Mouse (Mus musculus) kidney, adult 2 months (tissue): ENCODE measurements around the gene Ntpcr. TPM values are rescaled to one million over a fixed set of nuclear protein-coding genes. Genes with fewer than 3 reads are reported as not detected.

Source experiments
- DNase-seq: peaks from one replicate; pipeline ENCODE4 v3.0.0; 2021
- H3K27ac ChIP-seq: fragments of 200-500 bp; 2 replicates; pipeline ENCODE4 v1.5.1; 2012; ENCODE audit warnings: low read depth, low read length, control low read depth, inconsistent platforms; ENCODE audit not compliant: insufficient read depth
- H3K27me3 ChIP-seq: fragments of 200-500 bp; replicated peaks from 2 replicates; pipeline ENCODE4 v1.6.1; 2012; ENCODE audit warnings: mild to moderate bottlenecking, moderate library complexity, low read length, inconsistent platforms; ENCODE audit not compliant: control insufficient read depth, insufficient read depth
- H3K36me3 ChIP-seq: fragments of 200-500 bp; 2 replicates; pipeline ENCODE4 v1.6.1; 2012; ENCODE audit warnings: mild to moderate bottlenecking, moderate library complexity, low read length, inconsistent platforms; ENCODE audit not compliant: control insufficient read depth, insufficient read depth
- H3K4me1 ChIP-seq: fragments of 200-500 bp; 2 replicates; pipeline ENCODE4 v1.6.1; 2011; ENCODE audit warnings: low read length; ENCODE audit not compliant: control insufficient read depth, insufficient read depth
- H3K4me3 ChIP-seq: fragments of 200-500 bp; 2 replicates; pipeline ENCODE4 v1.5.1; 2011; ENCODE audit warnings: mild to moderate bottlenecking, low read depth, low read length, control low read depth; ENCODE audit not compliant: insufficient read depth
- CTCF ChIP-seq: fragments of 200-500 bp; conservative IDR thresholded peaks from 2 replicates; pipeline ENCODE4 v1.5.1; 2011; ENCODE audit warnings: low read depth, mild to moderate bottlenecking, control low read depth, low read length, moderate library complexity, mixed read lengths; ENCODE audit not compliant: insufficient read depth, insufficient read length
- POLR2A ChIP-seq: fragments of 200-500 bp; IDR thresholded peaks from one replicate; pipeline ENCODE4 v1.6.1; 2011; ENCODE audit warnings: low read depth, low read length, control low read depth
- WGBS: fragments of 180-500 bp; shearing (Covaris S2); methylation state at CpG from one replicate; pipeline ENCODE4 v1.1.7; 2018; 5-methylcytosine and 5-hydroxymethylcytosine counted together
- polyA plus RNA-seq: library from polyadenylated mRNA; depleted of rRNA; stranded (reverse); fragments of >200 nt; gene quantifications from 2 replicates; pipeline ENCODE4 v1.2.3, GENCODE M21; 2012

The Ntpcr gene
- polyA plus RNA-seq, 1 experiment, result 27.6 TPM

DNA sequence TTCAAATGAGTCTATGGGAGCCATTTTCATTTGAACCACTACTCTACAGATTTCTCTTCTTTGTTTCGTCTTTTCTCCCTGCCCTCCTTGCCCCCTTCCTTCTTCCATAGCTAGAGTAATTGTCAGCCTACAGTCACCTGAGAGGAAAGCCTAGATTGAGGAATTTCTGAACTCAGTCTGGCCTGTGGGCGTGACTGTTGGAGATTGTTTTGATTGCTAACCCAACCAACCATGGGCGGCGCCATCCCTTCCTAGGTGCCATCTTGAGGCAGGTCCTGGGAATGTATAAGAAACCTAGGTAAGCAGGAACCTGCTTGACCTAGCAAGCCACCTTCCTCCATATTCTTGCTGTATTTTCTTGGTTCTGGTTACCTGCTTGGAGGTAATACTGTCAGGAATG lies 3.6 kb upstream of the Ntpcr start:
- no peak for DNase-seq
- no peaks in the 10 kb centered on the region for H3K36me3 ChIP-seq
- 89% methylated on average over 4 of the region's 4 CpGs for WGBS
- H3K4me1 ChIP-seq, result no peaks in the 10 kb centered on the region
- no peak overlapping the region for H3K27ac ChIP-seq
- no peak for TF ChIP-seq POLR2A
- TF ChIP-seq CTCF, result no peak
- no peak overlapping the region for H3K4me3 ChIP-seq
- H3K27me3 ChIP-seq, result no peaks in the 10 kb centered on the region

DNA sequence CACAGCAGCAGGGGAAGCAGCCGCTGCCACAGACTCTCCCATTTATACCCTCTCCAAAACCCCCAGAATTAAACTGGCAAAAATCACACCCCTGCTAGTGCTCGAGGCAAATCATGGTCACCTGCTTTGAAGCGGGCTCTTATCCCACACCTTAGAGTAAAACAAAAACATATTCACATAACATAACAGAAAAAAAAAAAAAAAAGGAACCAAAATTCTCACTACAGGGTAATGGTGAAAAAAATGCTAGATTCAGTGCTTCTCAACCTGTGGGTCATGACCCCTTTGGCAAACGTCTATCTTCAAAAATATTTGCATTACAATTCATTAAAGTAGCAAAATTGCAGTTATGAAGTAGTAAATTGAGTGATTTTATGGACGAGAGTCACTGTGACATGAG lies 2.8 kb upstream of the Ntpcr start:
- TF ChIP-seq POLR2A (no peak), CTCF (no peak)
- 77% methylated on average over 5 of the region's 5 CpGs for WGBS

DNA sequence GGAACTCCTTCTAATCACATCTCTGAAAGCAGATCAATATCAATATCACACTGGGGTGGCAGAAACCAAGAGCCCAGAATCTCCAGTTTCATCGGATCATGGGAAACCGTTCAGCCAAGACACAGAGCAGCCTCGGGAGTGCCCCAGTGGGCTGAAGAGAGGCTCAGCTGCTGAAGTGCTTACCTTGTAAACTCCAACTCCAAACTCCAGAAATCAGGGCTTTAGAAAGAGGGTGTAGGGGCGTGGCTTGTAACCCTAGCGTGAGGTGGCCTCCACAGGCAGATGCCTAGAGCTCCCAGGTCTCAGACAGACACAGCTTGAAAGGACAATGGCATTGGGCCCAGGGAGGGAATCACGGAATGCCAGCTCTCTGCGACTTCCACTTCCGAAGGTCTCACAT lies 2.0 kb upstream of the Ntpcr start:
- no peak overlapping the region for H3K4me3 ChIP-seq
- 62% methylated on average over 8 of the region's 8 CpGs for WGBS
- TF ChIP-seq CTCF (no peak), POLR2A (no peak)
- DNase-seq, result no peak
- no peak overlapping the region for H3K27ac ChIP-seq
- no peaks in the 10 kb centered on the region for H3K27me3 ChIP-seq
- H3K4me1 ChIP-seq, result no peaks in the 10 kb centered on the region
- H3K36me3 ChIP-seq, result no peaks in the 10 kb centered on the region

More for the DNA sequence above, 2.8 kb upstream of the Ntpcr start:
- no peak for DNase-seq
- Histone ChIP-seq H3K27me3 (no peaks in the 10 kb centered on the region), H3K36me3 (no peaks in the 10 kb centered on the region), H3K27ac (no peak overlapping the region), H3K4me1 (no peaks in the 10 kb centered on the region), H3K4me3 (no peak overlapping the region)

DNA sequence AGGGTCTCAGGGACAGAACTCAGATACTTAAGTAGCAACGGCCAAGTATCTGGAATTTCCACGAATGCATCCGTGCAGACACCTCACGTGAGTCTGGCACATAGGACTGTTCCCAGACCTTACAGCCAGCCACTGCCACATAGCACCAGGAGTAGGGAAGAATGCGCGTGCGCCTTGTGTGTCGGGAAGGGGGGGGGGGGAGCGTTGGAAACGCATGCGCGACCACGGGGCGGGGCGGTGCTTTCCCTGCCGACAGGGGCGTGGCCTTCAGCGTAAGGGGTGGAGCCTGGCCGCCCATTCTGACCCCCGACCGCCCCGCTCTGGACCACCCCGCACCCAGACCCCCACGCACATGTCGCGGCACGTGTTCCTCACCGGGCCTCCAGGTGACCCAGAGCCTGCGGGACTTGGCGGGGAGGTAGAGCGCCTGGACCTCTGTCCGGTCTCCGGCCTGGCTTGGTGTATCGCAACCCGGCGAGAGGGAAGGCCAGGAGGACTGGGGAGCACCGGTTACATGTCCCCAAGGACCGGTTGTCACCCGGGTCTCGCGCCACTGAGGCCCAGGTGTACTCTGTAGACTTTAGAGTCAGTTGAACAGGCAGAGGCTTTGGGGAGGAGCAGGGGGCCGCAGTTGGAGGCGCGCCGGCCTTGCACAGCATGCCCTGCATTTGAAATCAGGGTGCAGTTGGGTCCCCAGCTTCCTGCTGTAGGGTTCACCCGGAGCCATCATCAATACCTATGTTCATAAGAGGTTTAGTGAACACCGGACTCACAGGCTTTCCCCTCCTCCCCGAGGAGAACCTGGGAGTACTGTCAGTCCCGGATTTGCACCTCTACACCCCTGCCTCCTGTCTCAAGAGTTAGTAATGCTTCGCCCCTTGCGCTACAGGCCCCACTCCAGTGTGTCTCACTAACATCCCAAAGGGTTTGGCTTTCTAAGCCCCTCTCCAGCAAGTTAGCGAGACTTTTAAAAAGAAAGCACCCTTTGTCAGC lies 4.5 kb downstream of the Ntpcr start:
- no peak for TF ChIP-seq POLR2A
- no peak for TF ChIP-seq CTCF
- H3K27me3 ChIP-seq, result no peaks in the 10 kb centered on the region
- H3K36me3 ChIP-seq, result no peaks in the 10 kb centered on the region
- H3K4me1 ChIP-seq, result 0 out of 2 replicates have a peak, but pooled peaks cover 3% of the 10 kb centered on the region
- H3K27ac ChIP-seq, result peak overlapping the region; percentile 34; the same call in 1 of the 2 replicates
- peak; percentile 90 for DNase-seq
- peak overlapping the region; percentile 83 for H3K4me3 ChIP-seq
- WGBS, result 6% methylated on average over 52 of the region's 52 CpGs

DNA sequence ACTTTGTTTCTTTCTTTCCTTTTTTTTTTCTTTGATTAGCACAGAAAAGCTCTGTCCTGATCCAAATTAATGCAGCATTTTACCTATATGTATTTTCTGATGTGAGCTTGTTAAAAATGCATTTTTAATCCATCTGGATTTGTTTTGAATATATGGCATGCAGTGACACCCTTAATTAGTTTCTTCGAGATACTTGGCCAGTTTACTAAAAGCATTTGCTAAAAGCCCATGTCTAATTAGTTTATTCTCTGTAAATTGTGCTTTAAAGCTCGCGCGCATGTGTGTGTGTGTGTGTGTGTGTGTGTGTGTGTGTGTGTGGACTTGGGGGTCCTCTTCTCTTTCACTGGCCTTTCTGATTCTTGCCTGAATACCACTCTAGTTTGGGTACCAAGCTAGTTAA lies 9.2 kb downstream of the Ntpcr start:
- H3K27ac ChIP-seq, result no peak overlapping the region
- no peaks in the 10 kb centered on the region for H3K27me3 ChIP-seq
- WGBS, result 94% methylated on average over 4 of the region's 4 CpGs
- DNase-seq, result no peak
- no peaks in the 10 kb centered on the region for H3K36me3 ChIP-seq
- 0 out of 2 replicates have a peak, but pooled peaks cover 3% of the 10 kb centered on the region for H3K4me1 ChIP-seq
- no peak overlapping the region for H3K4me3 ChIP-seq
- TF ChIP-seq CTCF, result no peak
- no peak for TF ChIP-seq POLR2A

DNA sequence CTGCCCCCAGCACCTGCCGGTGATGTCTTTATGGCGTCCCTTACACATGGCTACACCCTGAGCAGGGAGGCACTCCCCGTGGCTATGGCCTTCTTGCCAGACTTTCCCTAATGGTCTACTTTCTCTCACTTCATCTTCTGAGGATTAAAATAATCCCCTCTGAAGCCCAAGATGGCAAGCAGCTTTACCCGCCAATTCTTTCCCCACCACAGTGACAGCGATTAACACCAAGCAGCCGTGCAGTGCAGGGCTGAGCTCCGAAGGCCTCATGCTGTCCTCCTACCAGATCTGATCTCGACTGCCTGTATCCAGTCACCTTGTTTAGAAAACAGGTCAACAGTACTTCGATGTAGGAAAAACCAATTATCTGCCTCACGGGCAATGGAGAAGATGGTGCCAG lies 10.9 kb downstream of the Ntpcr start:
- DNase-seq, result no peak
- Histone ChIP-seq H3K27me3 (no peaks in the 10 kb centered on the region), H3K27ac (no peak overlapping the region), H3K36me3 (no peaks in the 10 kb centered on the region), H3K4me3 (no peak overlapping the region), H3K4me1 (no peaks in the 10 kb centered on the region)
- WGBS, result 81% methylated on average over 10 of the region's 10 CpGs
- no peak for TF ChIP-seq CTCF

DNA sequence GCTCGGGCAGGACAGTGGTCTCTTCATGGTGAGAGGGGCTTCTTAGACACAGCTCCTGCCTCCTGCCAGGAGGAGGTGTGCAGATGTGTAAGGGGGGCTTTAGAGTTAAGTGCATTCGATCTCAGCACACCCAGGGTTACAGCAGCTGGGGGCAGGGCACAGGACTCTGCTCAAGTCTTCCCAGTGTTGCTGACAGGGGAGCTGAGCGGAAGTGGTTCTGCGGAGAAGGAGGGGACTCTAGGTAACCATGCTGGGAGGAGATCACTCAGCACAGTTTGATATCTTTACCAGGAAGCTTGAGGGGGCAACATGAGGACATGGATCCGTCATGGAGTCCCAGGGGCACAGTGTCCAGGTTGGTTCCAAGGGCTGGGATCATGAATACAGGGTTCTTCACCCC lies 11.6 kb downstream of the Ntpcr start:
- no peak overlapping the region for H3K27ac ChIP-seq
- 86% methylated on average over 5 of the region's 5 CpGs for WGBS

More for the DNA sequence above, 11.6 kb downstream of the Ntpcr start:
- Histone ChIP-seq H3K4me3 (no peak overlapping the region), H3K4me1 (no peaks in the 10 kb centered on the region), H3K36me3 (no peaks in the 10 kb centered on the region), H3K27me3 (no peaks in the 10 kb centered on the region)
- DNase-seq, result no peak
- TF ChIP-seq POLR2A, result no peak
- TF ChIP-seq CTCF, result no peak
